Mouse (Mus musculus) E14TG2a.4 (cell line): Measurements from ENCODE around the gene Tmem207.

ENCODE experiments used
- CTCF ChIP-seq: conservative IDR thresholded peaks from 2 replicates; pipeline ENCODE4 v1.5.1; 2014; ENCODE audit warnings: low read length
- POU5F1 ChIP-seq: IDR thresholded peaks from 2 replicates; pipeline ENCODE4 v1.6.1; 2014; ENCODE audit warnings: low read length, borderline replicate concordance

GRCm38 (mm10) chr16:26495721-26496120 is 30.8 kb downstream of the Tmem207 start:
- TF ChIP-seq CTCF (peak; percentile 70), POU5F1 (no peak)
